Mouse (Mus musculus): ENCODE data around the gene Gm49358. TPM values are rescaled to one million over a fixed set of nuclear protein-coding genes. Genes with fewer than 3 reads are reported as not detected.

Gm49358 gene
- total RNA-seq, 2 experiments from 2014 or later, result 11.8 to 16.2 TPM

- intact Hi-C loops (cut with DNase I), result no loop called here
- no peak for DNase-seq
Observed at GRCm38 (mm10) chr10:86808013-86808758, 44.4 kb downstream of the Gm49358 start.

- DNase-seq, result no peak
- intact Hi-C loops (cut with DNase I), result no loop called here
Observed at GRCm38 (mm10) chr10:86810000-86810399, 46.2 kb downstream of the Gm49358 start.

DNA sequence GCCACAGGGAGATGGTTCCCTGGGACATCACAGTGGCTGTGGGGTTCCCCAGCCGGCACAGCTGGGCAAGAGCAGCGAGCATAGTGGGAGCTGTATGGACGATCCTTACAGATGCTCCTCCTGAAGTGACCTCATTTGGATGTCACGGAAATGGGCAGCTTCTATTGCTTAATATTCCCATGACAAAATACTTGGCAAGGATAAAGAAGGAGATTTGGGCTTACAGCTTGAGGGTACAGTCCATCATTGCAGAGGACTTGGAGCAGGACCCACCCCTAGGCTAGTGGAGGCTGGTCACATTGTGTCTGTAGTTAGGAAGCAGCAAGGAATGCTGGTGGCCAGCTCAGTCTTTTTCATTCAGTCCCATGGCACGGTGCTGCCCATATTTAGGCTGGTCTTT lies 46.8 kb downstream of the Gm49358 start:
- intact Hi-C loops (cut with DNase I), result no loop called here
- DNase-seq, result no peak

DNA sequence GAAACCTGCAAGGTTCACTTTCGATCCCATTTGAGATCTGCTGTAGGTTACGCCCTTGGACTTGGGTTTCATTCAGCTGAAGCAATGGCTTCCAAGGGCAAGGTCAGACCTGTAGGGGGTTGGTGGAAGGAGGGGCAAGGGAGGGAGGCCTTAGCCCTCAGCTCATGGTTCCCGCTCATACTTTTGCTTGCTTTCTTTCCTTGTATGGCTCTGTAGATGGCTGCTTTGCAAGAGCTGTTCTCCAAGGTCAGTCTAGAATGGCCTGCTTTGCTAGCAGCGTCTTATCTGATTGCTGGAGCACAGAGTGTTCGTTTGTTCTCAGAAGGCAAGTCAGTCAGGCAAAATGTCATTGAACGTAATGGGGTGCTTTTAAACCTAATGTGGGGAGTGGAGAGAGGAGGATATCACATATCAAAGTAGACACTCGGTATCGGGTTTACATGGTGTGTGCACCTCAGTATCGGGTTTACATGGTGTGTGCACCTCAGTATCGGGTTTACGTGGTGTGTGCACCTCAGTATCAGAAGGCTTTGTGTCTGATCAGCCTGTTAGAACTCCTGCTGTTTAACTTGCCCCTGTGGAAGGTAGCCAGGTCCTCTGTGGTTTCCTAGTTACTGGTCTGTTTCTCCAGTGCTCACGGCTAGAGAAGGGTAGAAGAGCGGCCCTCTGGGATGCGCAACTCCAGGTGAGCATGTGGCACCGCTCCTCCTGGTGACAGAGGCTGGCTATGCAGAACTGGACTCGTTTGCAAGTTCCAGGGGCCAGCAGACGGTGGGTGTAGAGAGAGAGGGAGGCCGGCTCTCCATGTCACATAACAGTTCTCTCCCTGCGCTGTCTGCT lies 50.7 kb downstream of the Gm49358 start:
- peak; percentile 46 to 56 for DNase-seq
- intact Hi-C loops (cut with DNase I), result loop anchor here (5.0 kb wide), 1 partner anchor 112 kb away; no protein-coding TSS in a partner anchor

GRCm38 (mm10) chr10:86815133-86815532 lies 51.4 kb downstream of the Gm49358 start:
- DNase-seq, result no peak

DNA sequence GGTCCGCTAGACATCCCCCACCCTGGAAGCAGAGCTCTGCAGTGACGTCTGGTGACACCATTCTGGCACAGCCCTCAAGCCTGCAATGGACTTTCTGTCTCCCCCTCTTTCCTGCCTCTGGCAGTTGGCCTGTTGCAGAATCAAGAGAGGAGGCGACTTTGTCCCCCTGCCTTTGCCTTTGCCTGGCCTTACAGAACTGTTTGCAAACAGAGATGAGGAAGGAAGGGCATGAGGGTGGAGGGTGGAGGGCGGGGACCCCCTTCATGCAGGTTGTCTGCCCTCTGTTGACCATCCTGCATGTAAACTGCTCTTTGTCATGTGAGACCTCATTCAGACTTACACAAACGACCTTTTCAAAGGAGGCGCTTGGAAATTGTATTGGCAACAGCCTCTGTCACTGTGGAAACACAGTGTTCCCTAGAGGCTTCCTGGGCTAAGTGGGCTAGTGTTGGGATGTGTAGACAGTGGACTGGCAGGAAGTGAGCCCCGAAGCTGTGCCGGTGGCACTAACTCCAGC lies 55.9 kb downstream of the Gm49358 start:
- peak; percentile 77 to 79 for DNase-seq
- intact Hi-C loops (cut with DNase I), result loop anchor here (5.0 kb wide), 1 partner anchor 117 kb away; no protein-coding TSS in a partner anchor

More at GRCm38 (mm10) chr10:86815133-86815532, 51.4 kb downstream of the Gm49358 start:
- intact Hi-C loops (cut with DNase I), result loop anchor here (5.0 kb wide), 1 partner anchor 113 kb away; no protein-coding TSS in a partner anchor

DNA sequence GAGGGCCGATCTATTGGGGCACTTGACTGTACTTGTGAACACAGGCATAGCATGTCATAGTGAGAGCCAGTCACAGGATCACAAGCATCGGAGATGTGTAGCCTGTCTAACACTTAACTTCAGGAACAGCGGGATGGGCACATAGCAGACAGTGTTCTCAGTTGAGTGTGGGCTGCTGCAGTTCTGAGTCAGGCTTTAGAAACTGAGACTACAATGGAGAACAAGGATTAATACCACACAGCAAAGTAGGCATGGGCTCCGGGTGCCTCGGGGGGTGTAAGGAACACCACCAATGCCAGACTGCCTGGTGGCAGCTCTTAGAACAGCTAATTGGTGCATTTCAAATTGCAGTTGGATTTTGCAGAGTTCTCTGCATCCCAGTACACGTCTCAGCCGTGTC lies 57.2 kb downstream of the Gm49358 start:
- intact Hi-C loops (cut with DNase I), result no loop called here

GRCm38 (mm10) chr10:86824093-86824492 lies 60.3 kb downstream of the Gm49358 start:
- intact Hi-C loops (cut with DNase I), result no loop called here
- no peak for DNase-seq

More for the DNA sequence above, 57.2 kb downstream of the Gm49358 start:
- DNase-seq, result no peak

DNA sequence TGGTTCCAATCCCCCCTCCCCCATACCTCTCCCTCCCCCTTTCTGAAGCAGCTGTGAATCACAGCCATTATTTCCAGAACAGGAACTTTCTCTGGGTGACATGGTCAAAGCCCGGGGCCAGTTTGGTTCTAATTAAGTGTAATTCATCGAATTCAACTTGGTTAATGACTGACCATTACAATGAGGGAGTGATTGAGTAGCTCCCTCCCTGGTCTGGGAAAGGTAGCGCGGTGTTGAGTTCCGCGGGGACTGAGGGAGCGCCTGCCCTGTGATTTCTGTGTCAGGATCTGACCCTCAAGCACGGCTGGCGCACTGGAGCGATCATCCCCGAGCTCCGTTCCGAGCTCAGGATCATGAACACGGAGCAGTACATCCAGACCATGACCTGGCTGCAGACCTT lies 61.1 kb downstream of the Gm49358 start:
- intact Hi-C loops (cut with DNase I), result no loop called here

DNA sequence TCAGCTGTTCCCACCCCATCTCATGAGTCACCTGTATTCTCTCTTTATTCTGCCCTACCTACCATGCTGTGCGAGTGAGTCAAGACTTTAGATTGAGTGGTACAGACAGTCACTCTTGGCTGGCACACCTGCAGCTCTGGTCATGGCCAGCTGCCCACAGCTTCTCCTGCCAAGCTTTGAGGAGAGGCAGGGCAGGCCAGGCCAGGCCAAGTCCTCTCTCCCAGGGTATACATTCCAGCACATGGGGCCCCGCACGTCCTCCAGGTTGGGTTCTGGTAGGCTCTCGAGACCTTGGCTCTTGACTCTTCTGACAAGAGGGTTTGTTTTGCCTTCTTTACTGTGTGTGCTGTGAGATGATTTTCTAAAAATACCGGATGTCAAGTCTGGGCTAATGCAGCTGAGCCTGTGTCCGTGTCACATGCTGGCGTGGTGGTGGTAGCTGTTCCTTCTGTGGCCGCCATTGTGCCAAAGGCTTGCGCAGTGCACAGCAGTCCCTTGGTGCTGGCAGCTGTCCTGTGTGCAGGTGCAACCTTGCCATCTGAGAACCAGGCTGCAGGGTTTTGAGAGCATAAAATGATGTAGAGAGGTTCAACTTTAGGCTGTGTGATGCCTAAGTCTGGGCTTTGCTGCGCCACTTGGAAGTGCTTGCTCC lies 62.2 kb downstream of the Gm49358 start:
- intact Hi-C loops (cut with DNase I), result no loop called here
- peak; percentile 89 to 91 for DNase-seq

More for the DNA sequence above, 61.1 kb downstream of the Gm49358 start:
- DNase-seq, result no peak

DNA sequence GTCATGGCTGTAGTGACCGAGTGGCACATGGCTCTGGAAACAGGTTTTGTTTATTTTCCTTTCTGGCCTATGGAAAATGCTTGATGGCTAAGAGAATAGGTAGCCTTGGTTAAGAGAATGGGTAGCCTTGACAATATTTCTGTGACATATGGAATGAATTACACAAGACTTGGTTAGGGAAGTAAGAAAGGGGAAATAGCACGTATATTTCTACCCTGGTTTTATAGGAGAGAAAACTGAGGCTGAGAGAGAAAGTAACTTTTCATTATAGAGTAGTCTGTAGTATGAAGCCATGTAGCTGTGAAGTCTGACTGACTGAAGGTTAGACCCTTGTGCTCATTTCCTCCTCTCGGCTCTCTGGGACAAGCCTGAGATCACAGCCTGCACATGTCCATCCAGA lies 63.2 kb downstream of the Gm49358 start:
- intact Hi-C loops (cut with DNase I), result no loop called here
- DNase-seq, result no peak

- intact Hi-C loops (cut with DNase I), result no loop called here
- no peak for DNase-seq
Observed at GRCm38 (mm10) chr10:86828221-86829135, 64.7 kb downstream of the Gm49358 start.

GRCm38 (mm10) chr10:86829515-86829914 lies 65.7 kb downstream of the Gm49358 start:
- intact Hi-C loops (cut with DNase I), result no loop called here
- DNase-seq, result no peak

- intact Hi-C loops (cut with DNase I), result no loop called here
- DNase-seq, result no peak
Observed at GRCm38 (mm10) chr10:86836784-86837183, 73.0 kb downstream of the Gm49358 start.

DNA sequence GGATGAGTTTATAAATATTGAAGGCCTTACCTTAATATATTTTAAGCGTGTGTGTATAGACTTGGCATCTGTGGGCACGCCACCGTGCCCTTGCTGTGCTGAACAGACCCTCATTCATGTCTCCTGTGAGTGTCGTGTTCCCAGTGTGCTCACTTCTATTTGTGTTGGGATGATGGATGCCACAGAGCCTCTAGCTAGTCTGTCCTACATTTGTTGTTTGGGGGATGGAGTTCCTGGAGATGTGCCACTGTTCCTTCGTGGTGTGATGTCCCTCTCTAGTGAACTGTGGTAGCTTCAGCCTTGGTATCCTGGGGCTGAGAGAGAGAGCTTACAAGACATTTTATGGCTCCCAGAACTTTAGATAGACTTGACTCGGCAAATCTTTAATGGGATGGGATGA lies 75.1 kb downstream of the Gm49358 start:
- intact Hi-C loops (cut with DNase I), result no loop called here
- no peak for DNase-seq

GRCm38 (mm10) chr10:86842659-86843058 lies 78.9 kb downstream of the Gm49358 start:
- intact Hi-C loops (cut with DNase I), result no loop called here
- no peak for DNase-seq

DNA sequence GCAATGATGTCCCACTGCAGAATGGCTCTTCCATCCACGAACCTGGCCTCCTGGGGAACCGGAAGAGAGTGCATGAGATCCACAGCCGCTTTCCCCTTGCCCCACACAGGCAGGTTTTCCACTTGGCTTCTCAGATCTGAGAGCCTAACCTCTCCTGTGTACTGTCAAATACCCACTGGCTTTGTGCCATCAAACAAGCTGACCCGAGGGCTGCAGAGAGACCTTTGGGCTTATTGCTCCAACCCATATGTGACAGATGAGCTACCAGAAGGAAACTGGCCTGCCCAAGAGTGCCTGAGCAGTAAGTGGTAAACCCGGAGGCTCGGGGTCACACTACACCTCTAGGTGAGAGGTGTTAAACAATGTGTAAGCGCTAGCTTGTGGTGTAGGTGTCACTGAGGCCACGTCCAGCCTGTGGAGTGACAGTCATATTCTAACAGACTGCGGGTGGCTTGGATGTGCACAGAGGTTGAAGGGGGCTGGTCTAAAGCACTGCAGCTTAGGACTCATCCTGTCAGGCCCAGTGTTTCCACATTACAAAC lies 83.2 kb downstream of the Gm49358 start:
- DNase-seq, result no peak
- intact Hi-C loops (cut with DNase I), result no loop called here

- no peak for DNase-seq
- intact Hi-C loops (cut with DNase I), result no loop called here
Observed at GRCm38 (mm10) chr10:86849087-86849486, 85.3 kb downstream of the Gm49358 start.

DNA sequence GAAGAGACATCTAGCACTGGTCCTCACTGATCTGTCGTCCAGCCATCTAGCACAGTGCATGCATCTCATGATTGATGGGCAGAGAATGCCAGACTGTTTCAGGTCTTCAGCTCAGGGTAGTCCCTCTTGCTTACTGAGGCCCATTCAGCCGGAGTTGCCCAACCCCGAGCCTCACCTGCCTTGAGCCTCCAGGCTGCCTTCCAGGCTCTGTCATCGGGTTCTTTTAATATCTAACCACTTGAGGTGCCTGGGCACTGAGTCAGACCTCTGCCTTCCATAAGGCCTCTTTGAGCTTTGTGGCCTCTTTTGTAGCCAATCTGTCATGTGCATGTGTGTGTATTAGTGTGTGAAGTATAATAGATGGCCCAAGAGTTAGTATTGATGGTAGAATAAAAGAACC lies 85.7 kb downstream of the Gm49358 start:
- DNase-seq, result peak in 1 of 2 experiments; percentile 24
- intact Hi-C loops (cut with DNase I), result no loop called here

DNA sequence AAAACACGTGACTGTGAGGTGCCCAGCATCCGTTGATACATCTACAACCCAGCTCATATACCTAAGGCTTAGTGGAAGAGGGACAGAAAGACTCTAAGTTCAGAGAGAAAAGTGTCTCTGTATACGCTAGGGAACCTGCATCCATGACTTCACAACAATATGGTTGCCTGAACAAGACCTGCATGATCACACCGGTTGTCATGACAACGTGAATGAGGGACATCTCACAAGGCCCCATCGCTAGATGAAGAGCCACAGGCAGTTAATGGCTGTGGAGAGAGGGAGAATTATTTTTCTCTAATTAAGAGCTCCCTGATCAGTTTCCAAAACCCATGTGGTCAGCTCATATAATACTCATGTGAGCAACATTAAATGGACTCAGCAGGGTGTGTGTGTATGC lies 88.4 kb downstream of the Gm49358 start:
- no peak for DNase-seq
- intact Hi-C loops (cut with DNase I), result no loop called here

Measured in heart, postnatal 10 days (tissue).